Mouse (Mus musculus) kidney, postnatal 0 days (tissue): ENCODE results near the gene Hoxc9. TPM values are rescaled to one million over a fixed set of nuclear protein-coding genes. Genes with fewer than 3 reads are reported as not detected.

Experiments
- ATAC-seq: fragments of 200-750 bp; cut with Nextera tagmentation; replicated peaks from 2 replicates; pipeline ENCODE4 v1.8.0; 2017; ENCODE audit warnings: low read depth, moderate number of reproducible peaks, moderate TSS enrichment, moderate library complexity; ENCODE audit not compliant: low FRiP score
- DNase-seq: peaks from one replicate; pipeline ENCODE4 v3.0.0-alpha.2; 2016; ENCODE audit warnings: low spot score
- H3K27ac ChIP-seq: fragments of 300-500 bp; sonication (generic); 2 replicates; pipeline ENCODE4 v1.5.1; 2014; ENCODE audit warnings: mild to moderate bottlenecking
- H3K27me3 ChIP-seq: fragments of 300-500 bp; sonication (generic); 2 replicates; pipeline ENCODE4 v1.6.1; 2014; ENCODE audit warnings: low read length, mixed read lengths; ENCODE audit not compliant: insufficient read depth
- H3K36me3 ChIP-seq: fragments of 300-500 bp; sonication (generic); 2 replicates; pipeline ENCODE4 v1.6.1; 2014; ENCODE audit warnings: low read length, mixed read lengths; ENCODE audit not compliant: insufficient read depth
- H3K4me1 ChIP-seq: fragments of 300-500 bp; sonication (generic); replicated peaks from 2 replicates; pipeline ENCODE4 v1.6.1; 2014; ENCODE audit warnings: antibody characterized with exemption, low read length, mixed read lengths; ENCODE audit not compliant: insufficient read depth
- H3K4me2 ChIP-seq: fragments of 300-500 bp; sonication (generic); 2 replicates; pipeline ENCODE4 v1.6.1; 2014; ENCODE audit warnings: mild to moderate bottlenecking, low read length, moderate library complexity, mixed read lengths
- H3K4me3 ChIP-seq: fragments of 300-500 bp; sonication (generic); replicated peaks from 2 replicates; pipeline ENCODE4 v1.5.1; 2014; ENCODE audit warnings: low read depth, low read length
- H3K9ac ChIP-seq: fragments of 300-500 bp; sonication (generic); 2 replicates; pipeline ENCODE4 v1.6.1; 2014; ENCODE audit warnings: low read depth, low read length
- H3K9me3 ChIP-seq: fragments of 300-500 bp; sonication (generic); replicated peaks from 2 replicates; pipeline ENCODE4 v1.6.1; 2016; ENCODE audit warnings: low read length, inconsistent platforms, mixed read lengths
- CTCF ChIP-seq: IDR thresholded peaks from 2 replicates; pipeline ENCODE4 v1.5.1; 2016; ENCODE audit warnings: antibody characterized with exemption, low read depth, mild to moderate bottlenecking, moderate library complexity
- WGBS: fragments of 180-500 bp; shearing (Covaris S2); extraction: QIAGEN DNeasy Blood & Tissue Kit; methylation state at CpG from one replicate; pipeline ENCODE4 v1.1.7; 2014; 5-methylcytosine and 5-hydroxymethylcytosine counted together
- microRNA counts: library from miRNA; unstranded; fragments of <30 nt; microRNA quantifications from one replicate; lab custom pipeline; 2015
- microRNA-seq: library from miRNA; unstranded; fragments of <30 nt; microRNA quantifications from one replicate; pipeline ENCODE4, GENCODE M21; 2016
- polyA plus RNA-seq: library from polyadenylated mRNA; unstranded; fragments of >200 nt; fragmentation: Nextera tagmentation; extraction: Ambion mirVana; gene quantifications from 2 replicates; pipeline ENCODE4 v1.2.1, GENCODE M21; 2015

Gene Hoxc9
- polyA plus RNA-seq, 1 experiment from 2014 or later, result 12.4 TPM

DNA sequence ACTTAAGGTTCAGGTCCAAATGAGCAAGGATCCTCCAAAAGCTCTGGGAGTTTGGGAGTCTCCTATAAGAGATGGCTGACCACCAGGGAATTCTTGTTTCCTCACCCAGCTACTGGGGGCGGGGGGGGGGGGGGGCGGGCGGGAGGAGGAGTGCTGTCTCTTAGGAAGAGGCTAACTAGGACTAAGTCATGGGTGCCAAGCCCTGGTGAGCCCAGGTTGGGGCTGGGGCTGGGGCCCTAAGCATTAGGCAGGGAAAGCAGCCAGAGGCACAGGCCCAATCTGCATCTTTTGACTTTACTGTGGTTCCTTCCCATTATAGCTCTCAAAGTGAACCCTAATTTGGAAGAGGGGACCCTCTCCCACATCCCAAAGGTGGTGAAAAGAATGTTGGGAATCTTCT is 55.9 kb downstream of the Hoxc9 start:
- Histone ChIP-seq H3K4me2 (peak overlapping the region; percentile 39; the same call in 1 of the 2 replicates), H3K27ac (peak overlapping the region; percentile 54; the same call in 1 of the 2 replicates), H3K27me3 (0 out of 2 replicates have a peak, but pooled peaks cover 19% of the 10 kb centered on the region), H3K4me3 (no peak overlapping the region), H3K4me1 (peaks cover 31% of the 10 kb centered on the region), H3K9ac (no peak overlapping the region), H3K9me3 (no peaks in the 10 kb centered on the region), H3K36me3 (no peaks in the 10 kb centered on the region)
- WGBS, result 7% methylated on average over 2 of the region's 3 CpGs
- TF ChIP-seq CTCF, result no peak
- no peak for ATAC-seq
- no peak for DNase-seq

- Histone ChIP-seq H3K4me3 (no peak overlapping the region), H3K9ac (no peak overlapping the region), H3K9me3 (no peaks in the 10 kb centered on the region), H3K4me2 (peak overlapping the region; percentile 39), H3K27ac (no peak overlapping the region), H3K4me1 (peaks cover 31% of the 10 kb centered on the region), H3K36me3 (no peaks in the 10 kb centered on the region), H3K27me3 (0 out of 2 replicates have a peak, but pooled peaks cover 19% of the 10 kb centered on the region)
- WGBS, result 2% methylated on average over 26 of the region's 26 CpGs
- no peak for TF ChIP-seq CTCF
- DNase-seq, result peak; percentile 89
- no peak for ATAC-seq
These were observed 56.7 kb downstream of the Hoxc9 start for GRCm38 (mm10) chr15:103032646-103033575.

GRCm38 (mm10) chr15:103034043-103034806 is 58.0 kb downstream of the Hoxc9 start:
- H3K4me3 ChIP-seq, result peak overlapping the region; percentile 37
- H3K27me3 ChIP-seq, result 0 out of 2 replicates have a peak, but pooled peaks cover 14% of the 10 kb centered on the region
- H3K4me2 ChIP-seq, result peak overlapping the region; percentile 78
- peak overlapping the region; percentile 76; the same call in 1 of the 2 replicates for H3K27ac ChIP-seq
- no peaks in the 10 kb centered on the region for H3K36me3 ChIP-seq
- peak overlapping the region; percentile 52; the same call in 1 of the 2 replicates for H3K9ac ChIP-seq
- WGBS, result 9% methylated on average over 24 of the region's 24 CpGs
- peaks cover 35% of the 10 kb centered on the region for H3K4me1 ChIP-seq
- H3K9me3 ChIP-seq, result no peaks in the 10 kb centered on the region
- TF ChIP-seq CTCF, result no peak
- ATAC-seq, result peak; percentile 58
- no peak for DNase-seq

MicroRNA genes within 50 kb of the gene (microRNA counts, 519-probe panel; counts per million panel counts)
- microRNA mmu-miR-615-3p (lab: Ali Mortazavi, UCI) (330 counts per million, percentile 68 among the panel's probes with 10 or more counts), microRNA mmu-miR-615-5p (lab: Ali Mortazavi, UCI) (330 counts per million, percentile 68 among the panel's probes with 10 or more counts)

Small RNA genes lying within 50 kb of the gene (microRNA-seq; reads per million reads assigned to microRNA genes)
- gene Mir196a-2, result 1,696 reads per million, percentile 82 among the genes with 10 or more reads in this experiment
- 1,847 reads per million, percentile 82 among the genes with 10 or more reads in this experiment for gene Mir615

Other genes starting within 250 kb of the Hoxc9 start
- 0.05 TPM in 1 of 2 replicates, not detected in the other for gene Hoxc13, start 55.3 kb upstream of the Hoxc9 start, polyA plus RNA-seq
- not detected in 2 replicates for gene Hoxc12, start 39.7 kb upstream of the Hoxc9 start, polyA plus RNA-seq
- gene Hoxc11, start 22.0 kb upstream of the Hoxc9 start, polyA plus RNA-seq, result 1.5 and 1.8 TPM in 2 replicates
- 30.6 and 34.1 TPM in 2 replicates for gene Hoxc10, start 9.6 kb upstream of the Hoxc9 start, polyA plus RNA-seq
- gene Hoxc5, start 9.0 kb upstream of the Hoxc9 start, polyA plus RNA-seq, result 2.7 and 3.9 TPM in 2 replicates
- gene Hoxc8, start 14.2 kb downstream of the Hoxc9 start, polyA plus RNA-seq, result 5.8 TPM in 2 replicates
- gene Hoxc6, start 21.8 kb downstream of the Hoxc9 start, polyA plus RNA-seq, result 7.8 and 9.3 TPM in 2 replicates
- gene Hoxc4, start 42.5 kb downstream of the Hoxc9 start, polyA plus RNA-seq, result 5.9 and 7.0 TPM in 2 replicates
- 13.0 TPM in 2 replicates for gene Smug1, start 190.7 kb downstream of the Hoxc9 start, polyA plus RNA-seq